8 mouse cellular contexts compared by ENCODE assay signal in the genomic region with DNA sequence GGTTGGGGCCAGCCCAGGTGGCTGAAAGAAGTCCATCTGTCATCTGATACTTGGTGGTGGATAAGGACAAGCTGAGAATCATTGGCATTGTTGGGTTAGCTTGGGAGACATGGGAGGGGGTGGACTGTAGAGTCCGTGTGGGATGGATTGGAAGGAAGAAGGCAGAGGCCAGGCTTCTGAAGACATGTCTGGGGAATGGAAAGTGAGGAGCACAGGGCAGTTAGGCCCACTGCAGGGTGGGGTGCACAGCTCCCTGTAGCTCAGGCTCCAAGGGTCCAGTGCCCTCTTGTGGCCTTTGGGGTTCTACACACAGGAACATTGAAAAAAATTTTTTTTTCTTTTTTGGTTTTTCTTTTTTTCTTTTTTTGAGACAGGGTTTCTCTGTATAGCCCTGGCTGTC. TPM values are rescaled to one million over a fixed set of nuclear protein-coding genes. Genes with fewer than 3 reads are reported as not detected.
DNase-seq lines count a peak whose midpoint lies in the region; ATAC-seq and TF ChIP-seq lines count a peak whose summit lies in the region.

No protein-coding gene starts in this region.

- TF ChIP-seq POLR2A in small intestine, adult 2 months (IDR thresholded peaks at IDR 0.05; ENCODE audit: low read depth, low read length) = no peak

- H3K27me3 ChIP-seq in midbrain, embryonic 10.5 days (ENCODE audit: low read depth, poor library complexity, severe bottlenecking) = no peaks in the 10 kb centered on the region
- no peaks in the 10 kb centered on the region for H3K27me3 ChIP-seq in midbrain, embryonic 16.5 days (ENCODE audit: control insufficient read depth, insufficient read depth, low read depth, low read length)
- H3K27me3 ChIP-seq in hindbrain, embryonic 16.5 days (replicated peaks; ENCODE audit: control insufficient read depth, insufficient read depth, low read length) = no peaks in the 10 kb centered on the region
- H3K27me3 ChIP-seq in small intestine, adult 2 months (ENCODE audit: control insufficient read depth, insufficient read depth, low read length) = no peaks in the 10 kb centered on the region

- no peak overlapping the region for H3K27ac ChIP-seq in midbrain, embryonic 10.5 days (replicated peaks)
- no peak overlapping the region for H3K27ac ChIP-seq in midbrain, embryonic 16.5 days (ENCODE audit: low read length)
- no peak overlapping the region for H3K27ac ChIP-seq in hindbrain, embryonic 16.5 days (ENCODE audit: low read depth, low read length)
- no peak overlapping the region for H3K27ac ChIP-seq in small intestine, adult 2 months (ENCODE audit: insufficient read depth, low read depth, low read length)

- peak; percentile 38 for DNase-seq in midbrain, embryonic 10.5 days (ENCODE audit: low spot score)
- peak; percentile 71 for DNase-seq in T-cell, adult 2 months (ENCODE audit: low spot score)
- peak; percentile 69 for DNase-seq in embryo, embryonic 11 days
- peak; percentile 39 to 41 for DNase-seq in lung, adult 18-20 months
- DNase-seq in right cerebral cortex, adult 2 months (ENCODE audit: low spot score in 2 of 2) = no peak

- H3K9me3 ChIP-seq in midbrain, embryonic 10.5 days (replicated peaks) = no peaks in the 10 kb centered on the region
- no peaks in the 10 kb centered on the region for H3K9me3 ChIP-seq in midbrain, embryonic 16.5 days (replicated peaks; ENCODE audit: control insufficient read depth, low read length, poor library complexity, severe bottlenecking)
- H3K9me3 ChIP-seq in hindbrain, embryonic 16.5 days (ENCODE audit: control insufficient read depth, low read length) = no peaks in the 10 kb centered on the region

- H3K4me1 ChIP-seq in midbrain, embryonic 10.5 days = no peaks in the 10 kb centered on the region
- no peaks in the 10 kb centered on the region for H3K4me1 ChIP-seq in midbrain, embryonic 16.5 days (ENCODE audit: control insufficient read depth, insufficient read depth, low read length)
- H3K4me1 ChIP-seq in hindbrain, embryonic 16.5 days (ENCODE audit: control insufficient read depth, insufficient read depth, low read depth, low read length) = no peaks in the 10 kb centered on the region
- peaks cover 2% of the 10 kb centered on the region; the same call in 1 of the 2 replicates for H3K4me1 ChIP-seq in small intestine, adult 2 months (ENCODE audit: control insufficient read depth, insufficient read depth, insufficient read length, low read length)

- ATAC-seq in midbrain, embryonic 16.5 days = no peak
- peak; percentile 56; the same call in 1 of the 2 replicates for ATAC-seq in hindbrain, embryonic 16.5 days

- no peak overlapping the region for H3K4me2 ChIP-seq in midbrain, embryonic 16.5 days (ENCODE audit: low read length)
- H3K4me2 ChIP-seq in hindbrain, embryonic 16.5 days (ENCODE audit: low read length) = no peak overlapping the region

- no peak overlapping the region for H3K4me3 ChIP-seq in midbrain, embryonic 10.5 days
- no peak overlapping the region for H3K4me3 ChIP-seq in midbrain, embryonic 16.5 days (ENCODE audit: low read depth, low read length)
- no peak overlapping the region for H3K4me3 ChIP-seq in hindbrain, embryonic 16.5 days (ENCODE audit: low read length)
- H3K4me3 ChIP-seq in small intestine, adult 2 months (ENCODE audit: low read depth, low read length) = no peak overlapping the region

- WGBS in midbrain, embryonic 10.5 days = 44% methylated on average over 1 of the region's 1 CpGs
- 43% methylated on average over 1 of the region's 1 CpGs for whole genome bisulfite sequencing in midbrain, embryonic 16.5 days
- WGBS in hindbrain, embryonic 16.5 days = 73% methylated on average over 1 of the region's 1 CpGs
- WGBS in small intestine, adult 2 months = 52% methylated on average over 1 of the region's 1 CpGs

- H3K9ac ChIP-seq in midbrain, embryonic 16.5 days (ENCODE audit: low read depth, low read length) = no peak overlapping the region
- no peak overlapping the region for H3K9ac ChIP-seq in hindbrain, embryonic 16.5 days (ENCODE audit: low read depth, low read length)

- TF ChIP-seq CTCF in small intestine, adult 2 months (IDR thresholded peaks at IDR 0.05; ENCODE audit: extremely low read depth, insufficient read length, insufficient replicate concordance, low read depth, low read length) = peak; percentile 69; the same call in 1 of the 2 replicates

- peaks cover 68% of the 10 kb centered on the region for H3K36me3 ChIP-seq in midbrain, embryonic 10.5 days
- H3K36me3 ChIP-seq in midbrain, embryonic 16.5 days (ENCODE audit: control insufficient read depth, insufficient read depth, low read length) = peaks cover 17% of the 10 kb centered on the region
- peaks cover 29% of the 10 kb centered on the region for H3K36me3 ChIP-seq in hindbrain, embryonic 16.5 days (ENCODE audit: control insufficient read depth, insufficient read depth, low read length)
- peaks cover 38% of the 10 kb centered on the region for H3K36me3 ChIP-seq in small intestine, adult 2 months (ENCODE audit: control insufficient read depth, insufficient read depth, low read length)

RNA-seq across cellular contexts. Expression of a gene that starts 18.3 kb away (rescaled TPM):
- polyA plus RNA-seq in midbrain, embryonic 10.5 days (2016; fragmentation: Nextera tagmentation; extraction: Ambion mirVana) = 320 and 339 TPM in 2 replicates
- 188 and 193 TPM in 2 replicates for polyA plus RNA-seq in midbrain, embryonic 16.5 days (2015; fragmentation: Nextera tagmentation; extraction: Ambion mirVana)
- 182 and 185 TPM in 2 replicates for polyA plus RNA-seq in hindbrain, embryonic 16.5 days (2015; fragmentation: Nextera tagmentation; extraction: Ambion mirVana)
- 31.4 and 58.9 TPM in 2 replicates for polyA plus RNA-seq in small intestine, adult 2 months (2012; rRNA removed)

RNA-seq across cellular contexts. Expression of a gene that starts 30.2 kb away (rescaled TPM):
- polyA plus RNA-seq in midbrain, embryonic 10.5 days (2016; fragmentation: Nextera tagmentation; extraction: Ambion mirVana) = 17.7 TPM in 2 replicates
- 1.7 and 1.8 TPM in 2 replicates for polyA plus RNA-seq in midbrain, embryonic 16.5 days (2015; fragmentation: Nextera tagmentation; extraction: Ambion mirVana)
- polyA plus RNA-seq in hindbrain, embryonic 16.5 days (2015; fragmentation: Nextera tagmentation; extraction: Ambion mirVana) = 1.1 and 1.5 TPM in 2 replicates
- polyA plus RNA-seq in small intestine, adult 2 months (2012; rRNA removed) = 8.1 and 18.6 TPM in 2 replicates

RNA-seq across cellular contexts. Expression of a gene that starts 35.8 kb away (rescaled TPM):
- polyA plus RNA-seq in midbrain, embryonic 10.5 days (2016; fragmentation: Nextera tagmentation; extraction: Ambion mirVana) = not detected in 2 replicates
- polyA plus RNA-seq in midbrain, embryonic 16.5 days (2015; fragmentation: Nextera tagmentation; extraction: Ambion mirVana) = 0.24 and 0.25 TPM in 2 replicates
- 0.19 and 0.20 TPM in 2 replicates for polyA plus RNA-seq in hindbrain, embryonic 16.5 days (2015; fragmentation: Nextera tagmentation; extraction: Ambion mirVana)
- 0.10 TPM in 1 of 2 replicates, not detected in the other for polyA plus RNA-seq in small intestine, adult 2 months (2012; rRNA removed)

Comparison
In these comparisons a context has a peak if more than half of its experiments do, and no peak if none do; other contexts are left out.
1. DNase-seq: peak in midbrain, embryonic 10.5 days (single experiment), T-cell, adult 2 months (single experiment), embryo, embryonic 11 days (single experiment) and lung, adult 18-20 months (2 of 2); none in right cerebral cortex, adult 2 months (0 of 2).